Mouse (Mus musculus): ENCODE measurements at regions not wholly inside any gene's neighbourhood (a gene's known extent, or its start where the extent isn't known, plus 50 kb on each side); places are given as distances from the start of the nearest gene placed in this dataset.

DNA sequence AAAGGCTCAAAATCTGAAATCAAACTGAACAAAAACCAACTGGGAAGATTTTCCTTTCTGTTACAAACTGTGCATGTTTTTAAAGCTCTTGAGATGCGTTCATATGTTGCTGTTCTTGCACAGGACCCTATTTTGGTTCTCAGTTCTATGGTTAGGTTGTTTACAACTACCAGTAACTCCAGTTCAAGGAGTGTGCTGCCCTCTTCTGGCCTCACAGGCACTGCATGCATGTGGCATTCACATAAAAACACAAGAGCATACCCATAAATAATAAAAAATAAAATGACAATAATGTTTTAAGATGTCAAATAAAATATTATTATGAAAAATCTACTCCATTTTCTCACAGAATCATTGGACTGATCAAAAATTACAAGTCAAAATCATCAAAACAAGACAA, 818.9 kb downstream of the Fat4 start:
- TF ChIP-seq POLR2A (IDR thresholded peaks at IDR 0.05; ENCODE audit: extremely low read depth, insufficient read depth, low read length) = no peak
- TF ChIP-seq CTCF (IDR thresholded peaks at IDR 0.05; ENCODE audit: extremely low read depth, insufficient read depth, low read length) = peak; percentile 31

All from cortical plate, adult 2 months (tissue).